Mouse (Mus musculus): ENCODE data around the gene Pou2f3. TPM values are rescaled to one million over a fixed set of nuclear protein-coding genes. Genes with fewer than 3 reads are reported as not detected.
A peak's percentile ranks its signal among the peaks of the same experiment; 100 is the strongest.

Pou2f3 gene
- polyA plus RNA-seq (2014; fragmentation: Nextera tagmentation; extraction: Ambion mirVana) = not detected in 2 replicates

DNA sequence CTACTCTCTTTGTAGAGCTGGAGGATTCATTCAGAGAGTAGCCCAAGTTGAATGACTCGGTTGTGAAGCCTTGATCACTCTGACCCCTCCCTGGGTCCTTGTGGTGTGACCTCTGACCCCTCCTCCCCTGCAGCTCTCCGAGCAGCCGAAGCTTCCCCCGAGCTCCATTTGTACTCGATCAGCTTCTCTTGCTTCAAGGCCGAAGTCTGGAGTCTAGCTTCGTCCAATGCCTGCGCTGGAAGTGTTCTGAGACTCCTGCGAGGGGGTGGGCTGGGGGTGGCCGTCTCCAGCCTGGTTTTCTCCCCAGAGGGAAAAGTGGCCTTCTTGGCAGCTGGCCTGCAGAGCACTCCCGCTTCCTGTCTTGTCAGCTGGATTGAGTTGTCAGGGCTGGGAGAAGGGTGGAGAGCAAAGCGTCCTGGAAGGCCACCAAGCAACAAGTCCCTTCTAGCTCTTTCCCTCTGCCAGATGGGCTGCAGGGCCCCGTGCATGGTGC lies at the start of gene Pou2f3:
Gene Pou2f3, minus strand, starts transcription at position 180 of the 493 bp plus-strand sequence.
- WGBS = 2% methylated on average over 13 of the region's 13 CpGs
- DNase-seq (ENCODE audit: low spot score) (peak; percentile 47), ATAC-seq (ENCODE audit: low FRiP score) (peak; percentile 60)
- Histone ChIP-seq H3K9me3 (ENCODE audit: control insufficient read depth, low read length) (no peaks in the 10 kb centered on the region), H3K4me2 (replicated peaks; ENCODE audit: low read depth, low read length) (peak within 1 kb of the TSS; percentile 17; the same call in 1 of the 2 replicates), H3K36me3 (ENCODE audit: control insufficient read depth, insufficient read depth, low read length) (no peaks in the 10 kb centered on the region), H3K9ac (ENCODE audit: low read depth, low read length) (peak within 1 kb of the TSS; percentile 19; the same call in 1 of the 2 replicates), H3K27me3 (ENCODE audit: control insufficient read depth, insufficient read depth, low read length) (peaks cover 14% of the 10 kb centered on the region), H3K4me3 (ENCODE audit: low read depth, low read length) (no peak within 1 kb of the TSS), H3K4me1 (replicated peaks; ENCODE audit: control insufficient read depth, insufficient read depth, low read length) (peaks cover 14% of the 10 kb centered on the region), H3K27ac (ENCODE audit: low read depth, low read length) (no peak within 1 kb of the TSS)

DNA sequence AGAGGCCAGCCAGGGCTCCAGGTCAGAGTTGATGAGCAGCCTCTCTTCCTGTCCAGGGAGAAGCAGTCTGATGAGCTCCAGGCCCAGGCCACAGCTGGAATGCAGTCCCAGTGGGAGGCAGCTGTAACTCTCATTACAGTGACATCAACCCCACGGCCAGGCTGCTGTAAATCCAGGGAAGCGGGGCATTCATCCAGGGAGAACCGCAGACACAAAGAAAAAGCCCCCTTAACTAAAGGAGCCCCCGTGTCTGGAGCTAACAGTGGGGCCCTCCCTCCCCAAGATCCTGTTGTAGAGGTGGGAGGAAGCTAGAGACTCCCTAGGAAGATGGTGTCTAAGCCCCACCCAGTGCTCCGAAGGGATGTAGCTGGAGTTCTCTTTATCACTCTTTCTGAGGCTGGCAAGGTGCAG lies 43.1 kb upstream of the Pou2f3 start:
- ATAC-seq (ENCODE audit: low FRiP score) = no peak
- no peak overlapping the region for H3K4me2 ChIP-seq (replicated peaks; ENCODE audit: low read depth, low read length)
- no peaks in the 10 kb centered on the region; the same call in 1 of the 2 replicates for H3K27me3 ChIP-seq (ENCODE audit: control insufficient read depth, insufficient read depth, low read length)
- peak overlapping the region; percentile 65 for H3K27ac ChIP-seq (ENCODE audit: low read depth, low read length)
- 18% methylated on average over 5 of the region's 5 CpGs for WGBS
- H3K9me3 ChIP-seq (ENCODE audit: control insufficient read depth, low read length) = no peaks in the 10 kb centered on the region
- H3K4me1 ChIP-seq (replicated peaks; ENCODE audit: control insufficient read depth, insufficient read depth, low read length) = no peaks in the 10 kb centered on the region; the same call in 1 of the 2 replicates
- no peaks in the 10 kb centered on the region for H3K36me3 ChIP-seq (ENCODE audit: control insufficient read depth, insufficient read depth, low read length)
- DNase-seq (ENCODE audit: low spot score) = peak; percentile 51
- H3K4me3 ChIP-seq (ENCODE audit: low read depth, low read length) = no peak overlapping the region
- H3K9ac ChIP-seq (ENCODE audit: low read depth, low read length) = no peak overlapping the region

DNA sequence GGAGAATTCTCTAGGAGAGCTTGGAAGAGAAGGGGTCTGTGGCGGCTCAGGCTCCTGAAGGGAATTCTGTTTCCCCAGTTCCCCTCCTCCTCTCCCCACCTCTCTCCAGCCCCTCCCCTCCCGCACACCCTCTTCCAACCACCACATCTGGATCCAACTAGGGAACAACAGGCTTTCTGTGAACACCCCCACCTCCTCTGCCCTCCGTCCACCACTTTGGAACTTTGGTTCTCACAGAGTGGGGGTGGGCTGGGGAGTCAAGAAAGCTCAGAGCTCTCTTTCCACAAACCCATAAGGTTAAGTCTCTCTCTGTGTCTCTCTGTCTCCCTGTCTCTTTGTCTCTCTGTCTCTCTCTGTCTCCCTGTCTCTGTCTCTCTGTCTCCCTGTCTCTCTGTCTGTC lies 42.6 kb upstream of the Pou2f3 start:
- no peaks in the 10 kb centered on the region for H3K9me3 ChIP-seq (ENCODE audit: control insufficient read depth, low read length)
- no peak overlapping the region for H3K4me2 ChIP-seq (replicated peaks; ENCODE audit: low read depth, low read length)
- peak overlapping the region; percentile 65 for H3K27ac ChIP-seq (ENCODE audit: low read depth, low read length)
- no peak for ATAC-seq (ENCODE audit: low FRiP score)
- H3K4me1 ChIP-seq (replicated peaks; ENCODE audit: control insufficient read depth, insufficient read depth, low read length) = no peaks in the 10 kb centered on the region; the same call in 1 of the 2 replicates
- no peaks in the 10 kb centered on the region for H3K36me3 ChIP-seq (ENCODE audit: control insufficient read depth, insufficient read depth, low read length)
- H3K9ac ChIP-seq (ENCODE audit: low read depth, low read length) = no peak overlapping the region
- 30% methylated on average over 3 of the region's 3 CpGs for WGBS
- no peak overlapping the region for H3K4me3 ChIP-seq (ENCODE audit: low read depth, low read length)
- DNase-seq (ENCODE audit: low spot score) = peak; percentile 59
- no peaks in the 10 kb centered on the region; the same call in 1 of the 2 replicates for H3K27me3 ChIP-seq (ENCODE audit: control insufficient read depth, insufficient read depth, low read length)

DNA sequence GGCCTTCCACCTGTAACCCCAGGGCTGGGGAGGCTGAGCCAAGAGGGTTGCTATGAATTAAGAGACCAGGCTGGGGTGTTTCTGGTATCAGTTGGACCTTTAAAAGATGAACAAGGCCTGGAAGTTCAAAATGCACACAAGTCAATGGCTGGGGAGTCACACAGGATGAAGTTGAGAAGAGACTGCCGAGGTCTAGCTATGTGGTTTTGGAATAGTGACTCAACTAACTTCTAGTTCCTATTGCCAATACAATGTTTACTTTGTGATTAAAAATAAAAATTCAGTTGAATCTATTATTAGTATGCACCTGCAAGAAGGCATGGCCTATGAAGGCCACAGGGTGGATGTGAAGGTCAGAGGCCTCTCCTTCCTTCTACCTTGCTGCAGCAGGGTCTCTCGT lies 41.6 kb upstream of the Pou2f3 start:
- DNase-seq (ENCODE audit: low spot score) (no peak), ATAC-seq (ENCODE audit: low FRiP score) (no peak)
- Histone ChIP-seq H3K4me3 (ENCODE audit: low read depth, low read length) (no peak overlapping the region), H3K27ac (ENCODE audit: low read depth, low read length) (no peak overlapping the region), H3K27me3 (ENCODE audit: control insufficient read depth, insufficient read depth, low read length) (no peaks in the 10 kb centered on the region; the same call in 1 of the 2 replicates), H3K4me2 (replicated peaks; ENCODE audit: low read depth, low read length) (no peak overlapping the region), H3K9me3 (ENCODE audit: control insufficient read depth, low read length) (no peaks in the 10 kb centered on the region), H3K36me3 (ENCODE audit: control insufficient read depth, insufficient read depth, low read length) (no peaks in the 10 kb centered on the region), H3K4me1 (replicated peaks; ENCODE audit: control insufficient read depth, insufficient read depth, low read length) (no peaks in the 10 kb centered on the region; the same call in 1 of the 2 replicates), H3K9ac (ENCODE audit: low read depth, low read length) (no peak overlapping the region)
- WGBS = 85% methylated on average over 2 of the region's 2 CpGs

DNA sequence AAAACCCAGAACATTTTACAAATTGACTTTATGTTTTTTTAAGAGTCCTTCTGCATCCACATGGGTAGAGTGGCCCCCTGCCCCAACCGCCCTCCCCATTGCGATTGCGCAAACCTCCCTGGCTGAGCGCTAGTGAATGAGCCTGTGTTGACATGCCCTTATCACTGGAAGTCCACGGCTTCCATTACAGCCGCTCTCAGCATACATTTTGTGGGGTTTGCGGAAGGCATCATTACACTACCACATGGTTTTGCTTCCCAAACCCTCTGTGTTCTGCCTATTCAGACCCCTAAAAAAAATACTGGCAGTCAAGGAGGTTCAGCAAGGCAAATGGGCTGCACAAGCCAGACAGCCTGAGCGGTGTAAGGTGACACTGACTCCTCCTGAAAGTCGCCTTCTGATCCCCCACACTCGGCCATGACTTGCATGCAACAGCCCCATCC lies 36.6 kb upstream of the Pou2f3 start:
- Histone ChIP-seq H3K9me3 (ENCODE audit: control insufficient read depth, low read length) (no peaks in the 10 kb centered on the region), H3K9ac (ENCODE audit: low read depth, low read length) (no peak overlapping the region), H3K36me3 (ENCODE audit: control insufficient read depth, insufficient read depth, low read length) (no peaks in the 10 kb centered on the region), H3K27me3 (ENCODE audit: control insufficient read depth, insufficient read depth, low read length) (no peaks in the 10 kb centered on the region; the same call in 1 of the 2 replicates), H3K4me2 (replicated peaks; ENCODE audit: low read depth, low read length) (no peak overlapping the region), H3K4me3 (ENCODE audit: low read depth, low read length) (no peak overlapping the region), H3K27ac (ENCODE audit: low read depth, low read length) (no peak overlapping the region), H3K4me1 (replicated peaks; ENCODE audit: control insufficient read depth, insufficient read depth, low read length) (no peaks in the 10 kb centered on the region)
- ATAC-seq (ENCODE audit: low FRiP score) (no peak), DNase-seq (ENCODE audit: low spot score) (no peak)
- 38% methylated on average over 10 of the region's 10 CpGs for WGBS

DNA sequence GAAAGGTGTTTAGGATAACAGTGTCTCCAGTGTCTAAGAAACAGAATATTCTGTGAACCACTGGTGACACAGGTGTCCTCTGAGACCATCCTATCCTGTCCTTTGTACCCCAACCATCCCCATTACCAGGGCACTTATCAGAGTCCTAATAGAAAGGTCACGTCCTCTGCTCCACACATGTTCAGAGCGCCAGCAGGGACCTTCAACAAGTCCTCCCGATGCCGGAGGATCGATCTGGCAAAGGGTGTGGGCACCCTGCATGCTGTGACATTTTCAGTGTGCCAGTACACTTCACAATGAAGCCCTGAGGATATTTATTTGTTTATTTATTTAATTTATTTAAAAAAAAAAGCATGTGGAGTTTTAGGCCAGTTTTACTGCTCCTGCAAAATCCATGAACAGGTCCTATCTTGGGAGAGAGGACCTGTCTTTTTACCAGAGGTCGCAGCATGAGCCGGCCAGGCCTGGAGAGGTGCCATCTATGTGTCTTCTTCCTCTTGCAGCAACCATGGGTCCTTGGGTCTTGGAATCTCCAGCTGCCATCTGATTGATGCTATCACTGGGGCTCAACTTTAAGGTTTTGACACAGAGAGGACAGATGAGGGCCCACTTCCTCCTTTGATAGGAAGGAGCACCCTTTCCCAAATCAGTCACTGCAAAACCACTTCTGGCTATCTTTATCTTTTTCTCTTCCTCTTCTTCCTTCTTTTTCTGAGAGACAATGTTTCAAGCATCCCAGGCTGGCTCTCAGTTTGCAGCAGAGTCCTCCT lies 35.8 kb upstream of the Pou2f3 start:
- no peaks in the 10 kb centered on the region for H3K36me3 ChIP-seq (ENCODE audit: control insufficient read depth, insufficient read depth, low read length)
- 82% methylated on average over 7 of the region's 7 CpGs for WGBS
- H3K9me3 ChIP-seq (ENCODE audit: control insufficient read depth, low read length) = no peaks in the 10 kb centered on the region
- no peaks in the 10 kb centered on the region; the same call in 1 of the 2 replicates for H3K27me3 ChIP-seq (ENCODE audit: control insufficient read depth, insufficient read depth, low read length)
- H3K27ac ChIP-seq (ENCODE audit: low read depth, low read length) = no peak overlapping the region
- DNase-seq (ENCODE audit: low spot score) (no peak), ATAC-seq (ENCODE audit: low FRiP score) (no peak)
- H3K4me2 ChIP-seq (replicated peaks; ENCODE audit: low read depth, low read length) = no peak overlapping the region
- no peak overlapping the region for H3K4me3 ChIP-seq (ENCODE audit: low read depth, low read length)
- H3K4me1 ChIP-seq (replicated peaks; ENCODE audit: control insufficient read depth, insufficient read depth, low read length) = no peaks in the 10 kb centered on the region
- no peak overlapping the region for H3K9ac ChIP-seq (ENCODE audit: low read depth, low read length)

DNA sequence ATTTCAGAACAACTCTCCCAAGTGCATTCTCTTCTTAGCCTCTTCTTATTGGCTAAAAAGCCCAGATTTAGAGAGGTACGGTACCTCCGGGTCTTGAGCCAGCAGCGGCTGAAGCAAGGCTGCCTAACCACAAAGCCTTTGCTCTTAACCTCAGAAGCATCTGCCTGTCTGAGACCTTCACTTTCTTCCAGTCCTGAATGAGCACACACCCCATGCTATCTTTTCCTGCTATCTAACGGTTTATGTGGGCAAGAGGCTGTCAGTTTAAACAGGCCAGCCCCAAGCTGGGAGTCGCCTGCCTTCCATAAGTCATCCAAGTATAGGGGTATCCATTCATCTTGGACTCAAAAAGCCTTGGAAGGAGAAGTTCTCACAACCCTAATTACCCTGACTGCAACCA lies 32.3 kb upstream of the Pou2f3 start:
- Histone ChIP-seq H3K4me1 (replicated peaks; ENCODE audit: control insufficient read depth, insufficient read depth, low read length) (no peaks in the 10 kb centered on the region; the same call in 1 of the 2 replicates), H3K9me3 (ENCODE audit: control insufficient read depth, low read length) (no peaks in the 10 kb centered on the region), H3K4me2 (replicated peaks; ENCODE audit: low read depth, low read length) (no peak overlapping the region), H3K27me3 (ENCODE audit: control insufficient read depth, insufficient read depth, low read length) (peaks cover 24% of the 10 kb centered on the region), H3K9ac (ENCODE audit: low read depth, low read length) (no peak overlapping the region), H3K4me3 (ENCODE audit: low read depth, low read length) (no peak overlapping the region), H3K27ac (ENCODE audit: low read depth, low read length) (no peak overlapping the region), H3K36me3 (ENCODE audit: control insufficient read depth, insufficient read depth, low read length) (no peaks in the 10 kb centered on the region)
- ATAC-seq (ENCODE audit: low FRiP score) (no peak), DNase-seq (ENCODE audit: low spot score) (no peak)
- WGBS = 92% methylated on average over 5 of the region's 5 CpGs

DNA sequence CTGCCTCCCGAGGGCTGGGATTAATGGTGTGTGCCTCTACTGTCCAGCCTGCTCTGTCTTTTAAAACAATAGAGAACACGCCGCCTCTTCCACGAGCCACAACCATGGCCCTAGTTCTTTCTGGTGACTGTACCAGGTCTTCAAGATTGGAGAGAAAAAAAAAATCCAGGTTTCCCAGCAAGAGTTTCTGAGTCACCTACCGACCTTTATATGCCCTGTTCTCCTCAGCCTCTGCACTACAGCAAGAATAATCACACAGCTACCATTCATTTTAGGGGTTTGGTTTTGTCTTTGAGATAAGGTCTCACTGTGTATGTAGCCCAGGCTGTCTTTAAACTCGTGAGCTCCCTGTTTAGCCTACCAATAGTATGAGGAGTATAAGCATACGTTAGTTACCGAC lies 31.8 kb upstream of the Pou2f3 start:
- no peak overlapping the region for H3K4me3 ChIP-seq (ENCODE audit: low read depth, low read length)
- H3K4me2 ChIP-seq (replicated peaks; ENCODE audit: low read depth, low read length) = no peak overlapping the region
- no peak for ATAC-seq (ENCODE audit: low FRiP score)
- H3K27me3 ChIP-seq (ENCODE audit: control insufficient read depth, insufficient read depth, low read length) = peaks cover 26% of the 10 kb centered on the region
- H3K4me1 ChIP-seq (replicated peaks; ENCODE audit: control insufficient read depth, insufficient read depth, low read length) = peaks cover under 1% of the 10 kb centered on the region; the same call in 1 of the 2 replicates
- H3K27ac ChIP-seq (ENCODE audit: low read depth, low read length) = no peak overlapping the region
- no peak overlapping the region for H3K9ac ChIP-seq (ENCODE audit: low read depth, low read length)
- H3K9me3 ChIP-seq (ENCODE audit: control insufficient read depth, low read length) = no peaks in the 10 kb centered on the region
- no peak for DNase-seq (ENCODE audit: low spot score)
- 87% methylated on average over 8 of the region's 8 CpGs for WGBS
- H3K36me3 ChIP-seq (ENCODE audit: control insufficient read depth, insufficient read depth, low read length) = no peaks in the 10 kb centered on the region
